Mouse (Mus musculus): ENCODE measurements at regions not wholly inside any gene's neighbourhood (a gene's known extent, or its start where the extent isn't known, plus 50 kb on each side); places are given as distances from the start of the nearest gene placed in this dataset.

- Histone ChIP-seq H3K9ac (ENCODE audit: low read depth, low read length) (no peak overlapping the region), H3K36me3 (ENCODE audit: control insufficient read depth, insufficient read depth) (no peaks in the 10 kb centered on the region), H3K4me2 (replicated peaks; ENCODE audit: low read depth) (no peak overlapping the region), H3K4me1 (replicated peaks; ENCODE audit: control insufficient read depth, insufficient read depth, low read length) (no peaks in the 10 kb centered on the region), H3K27ac (ENCODE audit: low read depth, low read length) (no peak overlapping the region), H3K27me3 (replicated peaks; ENCODE audit: control insufficient read depth, insufficient read depth, low read length) (no peaks in the 10 kb centered on the region), H3K4me3 (ENCODE audit: low read depth, low read length) (no peak overlapping the region), H3K9me3 (ENCODE audit: control insufficient read depth) (no peaks in the 10 kb centered on the region)
- WGBS: 25% methylated on average over 6 of the region's 6 CpGs
- TF ChIP-seq CTCF (IDR thresholded peaks at IDR 0.05; ENCODE audit: low read depth): no peak
- no peak for ATAC-seq
These were observed 390.1 kb upstream of the Jarid2 start for GRCm38 (mm10) chr13:44339061-44339741.

DNA sequence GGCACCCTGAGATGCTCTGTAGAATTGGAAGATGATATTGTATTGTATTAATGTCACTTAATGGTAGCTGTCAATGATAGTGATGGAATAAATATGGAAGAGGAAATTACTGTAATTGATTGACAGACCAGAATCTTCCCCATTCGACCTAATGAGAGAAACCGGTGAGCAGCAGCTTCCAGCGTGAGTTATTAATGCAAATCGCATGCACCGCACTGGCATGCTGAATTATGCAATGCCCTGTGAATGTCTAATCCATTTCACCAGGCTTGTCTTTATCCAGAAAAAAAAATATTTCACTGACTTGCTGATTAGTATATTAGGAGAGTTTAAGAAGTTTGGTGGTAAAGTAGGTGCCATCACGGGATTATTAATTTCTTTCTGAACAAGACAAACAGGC is 384.2 kb upstream of the Jarid2 start:
- Histone ChIP-seq H3K27ac (ENCODE audit: low read depth, low read length) (no peak overlapping the region), H3K27me3 (replicated peaks; ENCODE audit: control insufficient read depth, insufficient read depth, low read length) (no peaks in the 10 kb centered on the region), H3K4me1 (replicated peaks; ENCODE audit: control insufficient read depth, insufficient read depth, low read length) (no peaks in the 10 kb centered on the region), H3K9ac (ENCODE audit: low read depth, low read length) (no peak overlapping the region), H3K9me3 (ENCODE audit: control insufficient read depth) (no peaks in the 10 kb centered on the region), H3K4me2 (replicated peaks; ENCODE audit: low read depth) (no peak overlapping the region), H3K36me3 (ENCODE audit: control insufficient read depth, insufficient read depth) (no peaks in the 10 kb centered on the region), H3K4me3 (ENCODE audit: low read depth, low read length) (no peak overlapping the region)
- ATAC-seq: no peak
- no peak for TF ChIP-seq CTCF (IDR thresholded peaks at IDR 0.05; ENCODE audit: low read depth)
- WGBS: 91% methylated on average over 6 of the region's 6 CpGs

DNA sequence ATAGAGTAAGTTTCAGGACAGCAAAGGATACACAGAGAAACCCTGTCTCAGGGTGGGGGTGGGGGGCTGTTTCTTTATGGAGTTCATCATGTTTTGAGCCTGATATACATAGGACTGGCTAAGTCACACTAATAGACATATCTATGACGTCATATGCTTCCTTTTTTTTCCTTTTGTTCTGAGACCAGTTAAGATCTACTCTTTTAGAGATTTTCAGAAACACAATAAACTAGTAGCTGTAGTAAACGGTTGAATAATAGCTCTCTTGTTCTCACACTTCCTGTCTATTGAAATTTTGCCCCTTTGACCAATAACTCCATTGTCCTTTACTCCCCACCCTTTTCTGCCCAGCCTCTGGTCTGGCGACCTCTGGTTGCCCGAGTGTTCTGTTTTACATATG is 382.6 kb upstream of the Jarid2 start:
- no peaks in the 10 kb centered on the region for H3K4me1 ChIP-seq (replicated peaks; ENCODE audit: control insufficient read depth, insufficient read depth, low read length)
- 73% methylated on average over 4 of the region's 4 CpGs for WGBS
- H3K27me3 ChIP-seq (replicated peaks; ENCODE audit: control insufficient read depth, insufficient read depth, low read length): no peaks in the 10 kb centered on the region
- ATAC-seq: no peak
- no peak for TF ChIP-seq CTCF (IDR thresholded peaks at IDR 0.05; ENCODE audit: low read depth)
- H3K4me3 ChIP-seq (ENCODE audit: low read depth, low read length): no peak overlapping the region
- no peak overlapping the region for H3K27ac ChIP-seq (ENCODE audit: low read depth, low read length)
- no peaks in the 10 kb centered on the region for H3K36me3 ChIP-seq (ENCODE audit: control insufficient read depth, insufficient read depth)
- no peak overlapping the region for H3K4me2 ChIP-seq (replicated peaks; ENCODE audit: low read depth)
- no peak overlapping the region for H3K9ac ChIP-seq (ENCODE audit: low read depth, low read length)
- H3K9me3 ChIP-seq (ENCODE audit: control insufficient read depth): no peaks in the 10 kb centered on the region

DNA sequence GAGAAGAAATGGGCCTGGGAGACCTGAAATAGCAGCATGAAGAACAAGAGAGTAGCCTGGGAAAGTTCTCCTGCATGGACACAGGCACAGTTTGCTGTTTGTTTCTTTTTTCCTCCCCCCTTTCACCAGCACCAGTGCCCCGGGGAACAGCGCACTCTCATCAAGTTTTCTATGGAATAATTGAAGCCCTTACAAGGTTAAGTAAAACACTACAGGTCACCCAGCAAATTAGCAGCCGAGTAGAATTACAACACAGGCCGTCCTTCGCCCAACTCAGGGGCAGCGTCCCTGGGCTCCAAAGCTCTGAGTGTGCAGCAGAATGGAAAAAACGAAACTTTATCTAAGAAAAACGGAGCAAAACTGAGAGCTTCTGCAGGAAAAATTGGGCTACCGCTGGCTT is 381.6 kb upstream of the Jarid2 start:
- Histone ChIP-seq H3K9me3 (ENCODE audit: control insufficient read depth) (no peaks in the 10 kb centered on the region), H3K4me1 (replicated peaks; ENCODE audit: control insufficient read depth, insufficient read depth, low read length) (no peaks in the 10 kb centered on the region), H3K27ac (ENCODE audit: low read depth, low read length) (no peak overlapping the region), H3K4me2 (replicated peaks; ENCODE audit: low read depth) (no peak overlapping the region), H3K4me3 (ENCODE audit: low read depth, low read length) (no peak overlapping the region), H3K27me3 (replicated peaks; ENCODE audit: control insufficient read depth, insufficient read depth, low read length) (no peaks in the 10 kb centered on the region), H3K9ac (ENCODE audit: low read depth, low read length) (no peak overlapping the region), H3K36me3 (ENCODE audit: control insufficient read depth, insufficient read depth) (no peaks in the 10 kb centered on the region)
- 83% methylated on average over 9 of the region's 9 CpGs for WGBS
- no peak for TF ChIP-seq CTCF (IDR thresholded peaks at IDR 0.05; ENCODE audit: low read depth)
- ATAC-seq: no peak

DNA sequence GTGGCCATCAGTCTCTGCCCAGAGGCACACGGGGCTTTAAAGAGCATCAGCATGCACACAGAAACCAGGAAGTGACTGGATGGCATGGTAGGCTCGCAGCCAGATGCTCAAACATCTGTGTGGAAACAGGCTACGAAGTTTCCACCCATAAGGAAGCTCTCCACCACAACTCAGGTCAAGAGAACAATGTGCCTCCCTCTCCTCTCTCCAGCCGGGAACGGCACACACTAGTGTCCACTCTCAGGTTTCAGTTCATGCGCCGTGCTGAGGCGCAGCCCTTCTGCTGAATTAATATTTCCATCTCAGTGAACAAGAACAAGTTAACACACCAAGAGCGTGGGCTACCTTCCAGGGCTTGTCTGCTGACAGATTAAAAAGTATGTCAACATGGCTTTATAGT is 375.4 kb upstream of the Jarid2 start:
- no peak overlapping the region for H3K27ac ChIP-seq (ENCODE audit: low read depth, low read length)
- ATAC-seq: no peak
- 59% methylated on average over 9 of the region's 9 CpGs for WGBS
- no peak overlapping the region for H3K4me3 ChIP-seq (ENCODE audit: low read depth, low read length)
- H3K9me3 ChIP-seq (ENCODE audit: control insufficient read depth): no peaks in the 10 kb centered on the region
- no peaks in the 10 kb centered on the region for H3K4me1 ChIP-seq (replicated peaks; ENCODE audit: control insufficient read depth, insufficient read depth, low read length)
- H3K4me2 ChIP-seq (replicated peaks; ENCODE audit: low read depth): no peak overlapping the region
- no peaks in the 10 kb centered on the region for H3K36me3 ChIP-seq (ENCODE audit: control insufficient read depth, insufficient read depth)
- no peak overlapping the region for H3K9ac ChIP-seq (ENCODE audit: low read depth, low read length)
- no peaks in the 10 kb centered on the region; the same call in 1 of the 2 replicates for H3K27me3 ChIP-seq (replicated peaks; ENCODE audit: control insufficient read depth, insufficient read depth, low read length)
- TF ChIP-seq CTCF (IDR thresholded peaks at IDR 0.05; ENCODE audit: low read depth): no peak

GRCm38 (mm10) chr13:44355771-44356221 is 373.5 kb upstream of the Jarid2 start:
- no peaks in the 10 kb centered on the region for H3K36me3 ChIP-seq (ENCODE audit: control insufficient read depth, insufficient read depth)
- ATAC-seq: no peak
- WGBS: 49% methylated on average over 12 of the region's 12 CpGs
- H3K27me3 ChIP-seq (replicated peaks; ENCODE audit: control insufficient read depth, insufficient read depth, low read length): no peaks in the 10 kb centered on the region; the same call in 1 of the 2 replicates
- TF ChIP-seq CTCF (IDR thresholded peaks at IDR 0.05; ENCODE audit: low read depth): no peak
- no peak overlapping the region for H3K4me3 ChIP-seq (ENCODE audit: low read depth, low read length)
- no peaks in the 10 kb centered on the region for H3K4me1 ChIP-seq (replicated peaks; ENCODE audit: control insufficient read depth, insufficient read depth, low read length)
- H3K4me2 ChIP-seq (replicated peaks; ENCODE audit: low read depth): no peak overlapping the region; the same call in 1 of the 2 replicates
- H3K9ac ChIP-seq (ENCODE audit: low read depth, low read length): no peak overlapping the region
- H3K9me3 ChIP-seq (ENCODE audit: control insufficient read depth): no peaks in the 10 kb centered on the region
- no peak overlapping the region for H3K27ac ChIP-seq (ENCODE audit: low read depth, low read length)
